Mouse (Mus musculus): ENCODE measurements at regions not wholly inside any gene's neighbourhood (a gene's known extent, or its start where the extent isn't known, plus 50 kb on each side); places are given as distances from the start of the nearest gene placed in this dataset.

GRCm38 (mm10) chr8:117856121-117856520 lies 54.4 kb upstream of the Mphosph6 start:
- Histone ChIP-seq H3K4me2 (ENCODE audit: low read depth) (no peak overlapping the region), H3K27me3 (ENCODE audit: control insufficient read depth, insufficient read depth, insufficient read length) (peaks cover 7% of the 10 kb centered on the region), H3K4me3 (no peak overlapping the region), H3ac (ENCODE audit: control insufficient read depth, insufficient read length) (no peak overlapping the region), H3K79me2 (ENCODE audit: control insufficient read depth, insufficient read depth) (no peaks in the 10 kb centered on the region), H3K36me3 (ENCODE audit: control insufficient read depth, insufficient read depth) (no peaks in the 10 kb centered on the region)
- TF ChIP-seq SRF (IDR thresholded peaks at IDR 0.05; ENCODE audit: control insufficient read depth, insufficient read length, low read depth) (no peak), TCF12 (IDR thresholded peaks at IDR 0.05; ENCODE audit: insufficient read depth, poor library complexity, severe bottlenecking) (no peak), MYOD1 (IDR thresholded peaks at IDR 0.05; ENCODE audit: control insufficient read depth in 1 of 3, insufficient read length in 2 of 3, low read depth in 2 of 3) (no peak), CEBPB (IDR thresholded peaks at IDR 0.05; ENCODE audit: insufficient read depth, poor library complexity, severe bottlenecking) (no peak), E2F4 (IDR thresholded peaks at IDR 0.05; ENCODE audit: insufficient read depth) (no peak), TCF3 (IDR thresholded peaks at IDR 0.05; ENCODE audit: insufficient read length, low read depth) (no peak), POLR2A (IDR thresholded peaks at IDR 0.05; ENCODE audit: insufficient read length, low read depth) (no peak), MAX (IDR thresholded peaks at IDR 0.05; ENCODE audit: low read depth) (no peak), USF1 (IDR thresholded peaks at IDR 0.05; ENCODE audit: low read depth) (no peak), REST (IDR thresholded peaks at IDR 0.05; ENCODE audit: insufficient read depth, insufficient read length) (no peak), MYOG (IDR thresholded peaks at IDR 0.05; ENCODE audit: control insufficient read depth in 1 of 3, insufficient read depth in 1 of 3, insufficient read length in 2 of 3, low read depth in 2 of 3) (no peak), POLR2AphosphoS2 (IDR thresholded peaks at IDR 0.05; ENCODE audit: insufficient read length, low read depth) (no peak)

DNA sequence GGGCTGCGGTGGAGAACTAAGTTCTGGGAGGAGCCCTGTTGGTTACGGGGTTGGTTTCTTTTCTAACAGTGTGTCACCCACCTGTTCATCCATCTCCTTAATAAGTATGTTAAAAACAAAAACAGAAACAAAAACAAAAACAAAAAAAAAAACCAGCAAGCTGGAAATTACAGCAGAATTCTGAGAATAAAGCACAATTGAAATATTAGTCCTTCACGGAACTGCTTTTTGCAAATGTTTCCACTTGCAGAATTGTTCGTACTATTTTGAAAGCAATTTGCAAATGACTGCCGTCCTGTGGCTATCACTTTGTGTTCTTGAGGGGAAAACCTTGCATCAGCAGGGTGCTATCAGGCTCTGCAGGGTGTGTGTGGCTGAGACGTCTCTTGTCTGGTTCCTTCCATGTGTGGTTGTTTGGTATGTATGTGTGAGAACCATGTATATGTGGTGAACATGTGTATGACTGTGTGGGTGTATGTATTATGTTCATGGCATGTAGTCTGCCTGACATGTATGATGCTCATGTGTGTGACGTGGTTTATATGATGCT lies 53.3 kb upstream of the Mphosph6 start:
- Histone ChIP-seq H3K4me3 (no peak overlapping the region), H3K4me2 (ENCODE audit: low read depth) (no peak overlapping the region), H3K79me2 (ENCODE audit: control insufficient read depth, insufficient read depth) (no peaks in the 10 kb centered on the region), H3K27me3 (ENCODE audit: control insufficient read depth, insufficient read depth, insufficient read length) (peaks cover 6% of the 10 kb centered on the region), H3K36me3 (ENCODE audit: control insufficient read depth, insufficient read depth) (no peaks in the 10 kb centered on the region), H3ac (ENCODE audit: control insufficient read depth, insufficient read length) (no peak overlapping the region)
- TF ChIP-seq TCF12 (IDR thresholded peaks at IDR 0.05; ENCODE audit: insufficient read depth, poor library complexity, severe bottlenecking) (no peak), MYOD1 (IDR thresholded peaks at IDR 0.05; ENCODE audit: control insufficient read depth in 1 of 3, insufficient read length in 2 of 3, low read depth in 2 of 3) (no peak), POLR2A (IDR thresholded peaks at IDR 0.05; ENCODE audit: insufficient read length, low read depth) (no peak), E2F4 (IDR thresholded peaks at IDR 0.05; ENCODE audit: insufficient read depth) (no peak)

DNA sequence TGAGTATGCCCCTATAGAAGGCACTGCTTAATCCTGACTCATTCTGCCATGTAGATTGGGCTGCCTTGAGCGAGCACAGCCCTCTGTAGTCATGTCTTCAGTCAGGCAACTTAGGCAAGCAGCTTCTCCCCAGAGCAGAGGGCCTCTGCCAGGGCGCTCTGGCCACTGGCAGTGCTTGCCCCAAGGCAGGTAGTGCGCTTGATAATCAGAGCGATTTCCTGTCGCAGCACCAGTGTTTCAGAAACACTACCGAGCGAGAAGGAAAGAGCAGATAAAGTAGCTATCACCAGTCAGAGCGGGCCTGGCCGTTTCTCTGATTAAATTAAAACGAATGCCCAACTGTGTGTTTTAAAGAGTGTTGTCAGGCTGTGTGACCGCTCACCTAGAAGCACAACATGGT lies 52.6 kb upstream of the Mphosph6 start:
- Histone ChIP-seq H3K79me2 (ENCODE audit: control insufficient read depth, insufficient read depth) (no peaks in the 10 kb centered on the region), H3ac (ENCODE audit: control insufficient read depth, insufficient read length) (no peak overlapping the region), H3K36me3 (ENCODE audit: control insufficient read depth, insufficient read depth) (no peaks in the 10 kb centered on the region), H3K4me2 (ENCODE audit: low read depth) (no peak overlapping the region), H3K4me3 (no peak overlapping the region), H3K27me3 (ENCODE audit: control insufficient read depth, insufficient read depth, insufficient read length) (no peaks in the 10 kb centered on the region)
- no peak for TF ChIP-seq MYOG (IDR thresholded peaks at IDR 0.05; ENCODE audit: control insufficient read depth in 1 of 3, insufficient read depth in 1 of 3, insufficient read length in 2 of 3, low read depth in 2 of 3)
- no peak for TF ChIP-seq TCF12 (IDR thresholded peaks at IDR 0.05; ENCODE audit: insufficient read depth, poor library complexity, severe bottlenecking)
- TF ChIP-seq POLR2A (IDR thresholded peaks at IDR 0.05; ENCODE audit: insufficient read length, low read depth): no peak
- TF ChIP-seq E2F4 (IDR thresholded peaks at IDR 0.05; ENCODE audit: insufficient read depth): no peak
- TF ChIP-seq REST (IDR thresholded peaks at IDR 0.05; ENCODE audit: insufficient read depth, insufficient read length): no peak
- no peak for TF ChIP-seq MAX (IDR thresholded peaks at IDR 0.05; ENCODE audit: low read depth)
- TF ChIP-seq CEBPB (IDR thresholded peaks at IDR 0.05; ENCODE audit: insufficient read depth, poor library complexity, severe bottlenecking): no peak
- no peak for TF ChIP-seq USF1 (IDR thresholded peaks at IDR 0.05; ENCODE audit: low read depth)
- TF ChIP-seq MYOD1 (IDR thresholded peaks at IDR 0.05; ENCODE audit: control insufficient read depth in 1 of 3, insufficient read length in 2 of 3, low read depth in 2 of 3): no peak
- no peak for TF ChIP-seq POLR2AphosphoS2 (IDR thresholded peaks at IDR 0.05; ENCODE audit: insufficient read length, low read depth)
- no peak for TF ChIP-seq TCF3 (IDR thresholded peaks at IDR 0.05; ENCODE audit: insufficient read length, low read depth)
- TF ChIP-seq SRF (IDR thresholded peaks at IDR 0.05; ENCODE audit: control insufficient read depth, insufficient read length, low read depth): no peak

DNA sequence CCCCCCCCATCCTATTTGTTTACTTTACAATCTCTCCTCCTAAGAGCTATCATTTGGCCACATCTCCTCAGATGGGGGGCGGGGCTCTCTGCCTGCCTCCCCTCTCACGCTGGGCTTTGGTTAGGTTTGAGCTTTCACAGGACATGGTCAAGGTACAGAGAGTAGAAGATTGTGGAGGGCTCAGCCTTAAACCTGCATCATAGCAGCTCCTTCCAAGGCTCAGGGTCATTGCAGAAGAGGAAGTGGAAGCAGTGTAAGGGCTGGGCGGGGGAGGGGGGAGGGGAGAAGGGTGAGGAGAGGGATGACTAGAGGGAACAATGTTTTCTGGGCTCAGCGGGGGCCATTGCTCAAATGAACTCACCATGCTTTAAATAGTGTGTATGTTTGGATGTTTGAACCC lies 51.7 kb upstream of the Mphosph6 start:
- H3K27me3 ChIP-seq (ENCODE audit: control insufficient read depth, insufficient read depth, insufficient read length): no peaks in the 10 kb centered on the region
- no peak overlapping the region for H3ac ChIP-seq (ENCODE audit: control insufficient read depth, insufficient read length)
- no peak overlapping the region for H3K4me3 ChIP-seq
- TF ChIP-seq SRF (IDR thresholded peaks at IDR 0.05; ENCODE audit: control insufficient read depth, insufficient read length, low read depth): no peak
- no peak for TF ChIP-seq TCF3 (IDR thresholded peaks at IDR 0.05; ENCODE audit: insufficient read length, low read depth)
- TF ChIP-seq POLR2A (IDR thresholded peaks at IDR 0.05; ENCODE audit: insufficient read length, low read depth): no peak
- no peak for TF ChIP-seq MAX (IDR thresholded peaks at IDR 0.05; ENCODE audit: low read depth)
- H3K4me2 ChIP-seq (ENCODE audit: low read depth): no peak overlapping the region
- H3K79me2 ChIP-seq (ENCODE audit: control insufficient read depth, insufficient read depth): no peaks in the 10 kb centered on the region
- H3K36me3 ChIP-seq (ENCODE audit: control insufficient read depth, insufficient read depth): no peaks in the 10 kb centered on the region

DNA sequence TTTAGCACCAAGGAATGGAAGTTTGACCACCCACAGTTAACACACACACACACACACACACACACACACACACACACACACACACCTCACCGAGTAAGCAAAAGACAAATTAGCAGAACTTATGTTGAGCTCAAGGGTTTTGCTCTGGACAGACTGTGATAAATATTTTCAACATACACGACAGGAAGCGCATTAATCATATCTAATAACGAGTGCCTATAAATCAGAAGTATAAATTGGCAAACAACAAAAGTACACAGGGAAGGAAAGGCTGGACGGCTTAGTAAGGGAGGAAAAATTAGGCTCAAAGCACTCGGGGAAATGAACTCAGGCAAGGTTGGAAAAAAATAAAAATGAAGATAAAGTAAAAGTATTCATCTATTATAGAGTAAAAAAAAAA lies 50.8 kb upstream of the Mphosph6 start:
- Histone ChIP-seq H3K36me3 (ENCODE audit: control insufficient read depth, insufficient read depth) (no peaks in the 10 kb centered on the region), H3ac (ENCODE audit: control insufficient read depth, insufficient read length) (no peak overlapping the region), H3K4me2 (ENCODE audit: low read depth) (no peak overlapping the region), H3K79me2 (ENCODE audit: control insufficient read depth, insufficient read depth) (no peaks in the 10 kb centered on the region), H3K27me3 (ENCODE audit: control insufficient read depth, insufficient read depth, insufficient read length) (no peaks in the 10 kb centered on the region), H3K4me3 (no peak overlapping the region)
- no peak for TF ChIP-seq CEBPB (IDR thresholded peaks at IDR 0.05; ENCODE audit: insufficient read depth, poor library complexity, severe bottlenecking)
- no peak for TF ChIP-seq MYOG (IDR thresholded peaks at IDR 0.05; ENCODE audit: control insufficient read depth in 1 of 3, insufficient read depth in 1 of 3, insufficient read length in 2 of 3, low read depth in 2 of 3)
- no peak for TF ChIP-seq REST (IDR thresholded peaks at IDR 0.05; ENCODE audit: insufficient read depth, insufficient read length)
- TF ChIP-seq USF1 (IDR thresholded peaks at IDR 0.05; ENCODE audit: low read depth): no peak
- no peak for TF ChIP-seq MYOD1 (IDR thresholded peaks at IDR 0.05; ENCODE audit: control insufficient read depth in 1 of 3, insufficient read length in 2 of 3, low read depth in 2 of 3)
- TF ChIP-seq POLR2A (IDR thresholded peaks at IDR 0.05; ENCODE audit: insufficient read length, low read depth): no peak
- no peak for TF ChIP-seq E2F4 (IDR thresholded peaks at IDR 0.05; ENCODE audit: insufficient read depth)
- no peak for TF ChIP-seq POLR2AphosphoS2 (IDR thresholded peaks at IDR 0.05; ENCODE audit: insufficient read length, low read depth)
- no peak for TF ChIP-seq TCF12 (IDR thresholded peaks at IDR 0.05; ENCODE audit: insufficient read depth, poor library complexity, severe bottlenecking)
- TF ChIP-seq SRF (IDR thresholded peaks at IDR 0.05; ENCODE audit: control insufficient read depth, insufficient read length, low read depth): no peak
- TF ChIP-seq TCF3 (IDR thresholded peaks at IDR 0.05; ENCODE audit: insufficient read length, low read depth): no peak
- TF ChIP-seq MAX (IDR thresholded peaks at IDR 0.05; ENCODE audit: low read depth): no peak

Measured in myocyte (in vitro differentiated cells).